Mouse (Mus musculus) right cerebral cortex, postnatal 10 days (tissue): Measurements from ENCODE around the gene Fam161a.
A peak's percentile ranks its signal among the peaks of the same experiment; 100 is the strongest.

Source experiments
- DNase-seq, 2 experiments: peaks; one replicate each; pipeline ENCODE4 v3.0.0; 2021; ENCODE audit warnings: low spot score in 2 of 2

Gene Fam161a

DNA sequence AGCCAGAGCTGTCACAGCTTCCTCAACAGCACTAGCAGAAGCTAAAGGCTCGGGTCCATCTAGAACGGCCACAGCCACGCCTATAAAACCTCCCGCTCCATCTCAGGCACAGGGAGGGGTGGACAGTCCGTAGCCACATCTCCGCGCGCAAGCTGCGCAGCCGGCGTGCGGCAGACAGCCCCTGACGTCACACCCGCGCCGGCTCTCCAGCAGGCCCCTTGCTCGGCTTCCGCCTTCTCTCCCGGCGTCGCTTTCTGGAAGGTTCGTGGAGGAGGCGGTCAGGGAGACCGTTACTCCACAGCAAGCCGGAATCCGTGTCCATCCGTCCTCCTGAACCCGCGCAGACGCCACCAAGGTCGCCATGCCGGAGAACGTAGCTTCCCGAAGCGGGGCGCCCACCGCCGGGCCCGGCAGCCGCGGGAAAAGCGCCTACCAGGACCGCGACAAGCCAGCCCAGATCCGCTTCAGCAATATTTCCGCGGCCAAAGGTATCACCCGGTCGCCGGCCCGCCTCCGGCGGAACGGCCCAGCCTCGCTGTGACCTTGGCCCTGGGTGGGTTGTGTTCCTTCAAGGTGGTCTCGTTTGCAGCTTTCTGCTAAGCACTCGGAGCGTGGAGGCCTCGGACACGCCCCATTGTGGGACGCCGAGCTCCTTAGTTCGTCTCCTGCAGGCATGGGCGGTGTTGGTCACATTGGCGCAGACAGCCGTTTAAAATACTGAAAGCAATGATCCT is 16.8 kb upstream of the Fam161a start, which contains the start of gene Cct4:
Cct4 (plus strand) TSS at position 127 of the 734 bp plus-strand sequence.
- DNase-seq: peak; percentile 96

DNA sequence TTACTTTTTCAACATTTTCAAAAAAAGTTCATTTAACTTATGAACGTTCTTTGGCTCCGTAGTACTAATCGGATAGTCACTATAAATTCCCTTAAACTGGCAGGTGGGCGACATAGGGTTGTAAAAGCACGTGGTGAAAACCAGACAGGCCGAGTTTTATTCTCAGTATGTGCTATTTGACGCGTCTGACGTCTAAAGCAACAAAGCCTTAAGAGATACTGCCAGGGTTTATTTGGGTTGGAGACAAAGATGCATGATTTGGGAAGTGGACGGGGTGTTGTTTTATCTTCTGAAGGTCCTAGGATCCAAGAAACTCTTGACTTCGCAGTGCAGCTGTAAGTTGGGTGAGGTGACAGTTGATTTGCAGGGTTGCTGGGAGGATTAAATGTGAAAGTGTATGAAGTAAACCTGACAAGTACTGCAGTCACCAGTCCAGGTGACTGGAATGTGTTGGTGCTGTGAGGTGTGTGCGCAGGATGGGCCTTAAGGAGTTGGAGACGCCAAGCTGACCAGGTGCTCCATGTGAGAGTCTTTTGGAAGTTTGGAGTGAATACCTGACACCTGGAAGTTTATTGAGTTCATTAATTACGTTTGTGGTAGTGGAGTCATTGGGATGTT is 16.0 kb upstream of the Fam161a start:
- no peak for DNase-seq

DNA sequence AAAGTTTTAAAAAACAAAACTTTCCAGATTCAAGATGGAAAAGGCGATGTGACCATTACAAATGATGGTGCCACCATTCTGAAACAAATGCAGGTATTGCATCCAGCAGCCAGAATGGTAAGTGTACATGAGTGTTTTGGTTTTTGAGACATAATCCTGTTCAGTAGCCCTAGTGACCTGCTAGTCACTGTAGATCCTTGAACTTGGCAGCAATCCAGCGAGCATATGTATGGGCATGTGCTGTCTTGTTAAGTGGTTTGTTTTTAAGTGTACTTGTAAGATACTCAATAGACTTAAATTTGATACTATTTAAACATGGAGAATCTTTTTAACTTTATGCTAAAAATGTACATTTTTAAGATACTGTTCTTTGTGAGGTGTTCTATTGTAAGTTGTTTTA is 13.1 kb upstream of the Fam161a start:
- no peak for DNase-seq

DNA sequence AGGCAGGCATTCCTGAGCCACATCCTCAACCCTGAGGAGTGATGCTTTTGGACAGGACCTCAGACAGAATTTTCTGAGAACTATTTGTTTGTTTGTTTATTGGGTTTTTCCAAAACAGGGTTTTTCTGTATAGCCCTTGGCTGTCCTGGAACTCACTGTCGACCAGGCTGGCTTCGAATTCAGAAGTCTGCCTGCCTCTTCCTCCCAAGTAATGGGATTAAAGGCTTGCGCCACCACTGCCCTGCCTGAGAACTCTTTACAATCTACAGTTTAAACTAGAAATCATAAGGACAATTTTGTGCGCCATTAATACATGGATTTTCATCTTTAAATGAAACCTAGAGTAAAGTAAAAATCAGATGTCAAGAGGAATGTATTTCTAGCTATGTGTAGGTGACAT is 11.9 kb upstream of the Fam161a start:
- no peak for DNase-seq

DNA sequence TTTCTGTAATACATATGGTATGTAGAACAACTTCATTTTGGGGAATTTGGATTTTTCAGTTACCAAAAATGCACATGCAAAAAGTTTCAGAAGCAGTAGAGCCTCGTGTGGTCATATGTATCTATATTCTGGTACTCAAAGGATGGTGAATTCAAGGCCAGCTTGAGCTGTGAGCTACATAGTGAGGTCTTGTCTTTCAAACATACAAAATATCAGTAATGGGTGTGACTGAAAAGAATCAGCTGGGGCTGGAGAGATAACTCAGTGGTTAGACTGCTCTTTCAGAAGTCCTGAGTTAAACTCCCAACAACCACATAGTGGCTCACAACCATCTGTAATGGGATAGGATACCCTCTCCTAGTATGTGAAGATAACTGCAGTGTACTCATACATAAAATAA is 9.0 kb upstream of the Fam161a start:
- DNase-seq: no peak

DNA sequence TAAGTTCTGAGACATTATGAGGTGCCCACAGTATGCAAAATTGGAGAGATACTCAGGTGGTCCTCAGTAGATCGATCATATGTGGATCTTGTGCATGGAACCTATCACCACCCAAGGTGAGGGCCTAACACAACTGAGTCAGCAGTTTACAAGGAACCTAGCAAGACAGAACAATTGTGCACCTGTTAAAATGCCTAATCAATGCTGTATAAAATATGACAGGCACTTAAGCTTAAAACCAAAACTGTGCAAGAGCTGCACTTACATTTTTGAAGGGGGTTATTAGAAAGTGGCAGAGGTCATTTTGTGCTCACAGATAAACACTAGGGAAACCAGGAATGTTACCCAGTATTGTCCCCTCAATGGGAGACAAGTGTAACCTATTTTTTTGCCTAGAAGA is 2.1 kb upstream of the Fam161a start:
- no peak for DNase-seq

DNA sequence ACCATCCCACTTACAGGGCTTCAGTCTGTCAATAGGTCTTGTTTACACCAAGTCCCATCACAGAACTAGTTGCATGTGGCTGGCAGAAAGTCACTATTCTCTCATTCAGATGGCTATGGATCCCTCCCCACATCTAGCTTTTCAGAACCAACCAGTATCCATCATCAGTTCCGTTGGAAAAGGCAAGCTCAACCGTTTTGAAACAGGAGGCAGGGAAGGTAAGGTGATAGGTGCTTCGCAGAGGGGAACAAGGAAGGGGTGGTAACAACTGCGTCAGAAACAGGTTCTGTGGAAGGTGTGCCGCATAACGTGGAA is 208 bp upstream of the Fam161a start:
- no peak for DNase-seq

DNA sequence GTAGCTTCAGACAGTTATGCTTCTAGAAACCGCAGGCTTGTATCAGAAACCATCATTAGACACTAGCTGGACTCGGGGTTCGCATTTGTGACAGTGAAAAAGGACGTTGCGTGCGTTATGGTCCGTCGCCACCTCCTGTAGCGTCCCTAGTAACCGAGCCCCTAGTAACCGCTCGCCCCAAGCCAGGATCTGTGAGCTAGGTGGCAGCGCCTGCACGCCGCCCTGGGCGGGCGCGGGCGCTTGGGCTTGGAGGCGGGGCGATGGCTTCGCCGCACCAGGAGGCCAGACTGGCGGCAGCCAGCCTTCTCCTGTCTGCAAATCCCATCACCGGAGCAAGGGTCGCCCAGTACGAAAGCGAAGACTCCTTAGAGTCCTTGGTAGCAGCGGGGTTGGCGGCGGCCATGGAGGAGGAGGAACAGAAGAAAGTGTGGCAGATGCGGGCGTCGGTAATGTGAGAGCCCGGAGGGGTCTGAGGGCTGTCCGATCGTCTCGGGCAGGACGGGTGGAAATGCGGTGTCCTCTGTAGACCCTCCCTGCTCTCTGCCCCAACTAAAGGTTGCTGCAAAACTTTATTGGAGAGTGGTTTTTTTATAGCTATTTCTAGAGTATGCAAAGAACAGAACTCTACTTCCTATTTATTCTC is 971 bp downstream of the Fam161a start:
- DNase-seq: peak; percentile 89

DNA sequence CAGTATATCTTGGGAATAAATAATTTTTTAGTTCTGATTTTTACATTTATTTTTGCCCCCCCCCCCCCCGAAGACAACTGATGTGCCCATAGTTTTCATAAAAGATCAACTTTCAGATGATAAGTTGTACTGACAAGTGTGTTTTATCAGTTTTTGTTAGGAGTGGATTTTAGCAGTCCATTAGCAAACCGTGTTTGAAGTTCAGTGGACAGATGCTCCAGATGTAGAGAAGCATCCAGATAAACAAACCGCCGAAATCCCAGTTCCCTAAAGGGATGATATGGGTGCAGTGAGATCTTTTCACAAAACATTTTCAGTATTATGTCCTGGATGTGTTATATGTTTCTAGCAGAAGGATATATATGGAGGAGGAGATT is 1.5 kb downstream of the Fam161a start:
- no peak for DNase-seq

DNA sequence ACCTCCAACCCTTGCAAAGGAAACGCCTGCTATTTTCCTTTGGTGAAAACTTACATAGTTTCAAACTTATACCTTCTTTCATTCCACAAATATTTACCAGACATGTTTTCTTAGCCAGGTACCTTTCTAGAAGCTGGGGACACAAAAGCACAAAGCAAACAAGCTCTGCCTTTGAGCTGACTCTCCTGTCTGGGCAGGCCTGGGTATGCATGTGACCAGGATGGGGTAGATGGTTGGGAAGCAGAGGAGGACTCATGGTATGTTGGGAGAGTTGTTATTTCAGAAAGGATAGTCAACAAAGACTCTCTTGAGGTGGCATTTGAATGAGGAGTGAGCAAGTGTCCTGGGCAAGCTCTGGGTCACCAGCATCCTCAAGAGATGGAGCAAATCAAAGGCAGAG is 5.8 kb downstream of the Fam161a start:
- no peak for DNase-seq

DNA sequence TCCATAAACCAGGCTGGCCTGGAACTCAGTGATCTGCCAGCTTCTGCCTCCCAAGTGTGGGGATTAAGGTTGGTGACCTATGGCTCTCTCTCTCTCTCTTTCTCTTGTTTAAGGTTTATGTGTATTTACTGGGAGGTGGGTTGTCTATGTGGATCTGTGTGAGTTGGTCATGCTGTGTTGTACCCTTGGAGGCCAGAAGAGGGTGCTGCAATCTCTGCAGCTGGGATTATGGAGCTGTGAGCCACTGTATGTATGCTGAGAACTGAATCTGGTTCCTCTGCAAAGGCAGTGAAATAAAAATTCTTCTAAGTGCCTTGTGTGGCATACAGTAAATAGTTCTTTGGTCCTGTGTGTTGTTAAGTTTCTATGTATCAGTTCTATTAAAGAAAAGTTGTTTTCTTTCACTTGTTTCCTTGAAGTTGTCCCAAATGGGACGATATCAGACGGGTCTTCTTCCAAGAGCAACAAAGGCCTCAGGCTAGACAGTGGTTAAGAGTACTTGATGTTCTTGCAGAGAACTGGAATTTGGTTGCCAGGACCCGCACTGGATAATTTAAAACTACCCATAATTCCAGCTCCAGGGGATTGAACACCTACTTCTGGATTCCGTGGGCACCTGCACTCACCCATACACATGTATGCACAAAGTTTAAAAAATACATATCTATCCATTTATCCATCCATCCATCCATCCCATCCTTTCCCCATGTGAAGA is 6.4 kb downstream of the Fam161a start:
- no peak for DNase-seq

DNA sequence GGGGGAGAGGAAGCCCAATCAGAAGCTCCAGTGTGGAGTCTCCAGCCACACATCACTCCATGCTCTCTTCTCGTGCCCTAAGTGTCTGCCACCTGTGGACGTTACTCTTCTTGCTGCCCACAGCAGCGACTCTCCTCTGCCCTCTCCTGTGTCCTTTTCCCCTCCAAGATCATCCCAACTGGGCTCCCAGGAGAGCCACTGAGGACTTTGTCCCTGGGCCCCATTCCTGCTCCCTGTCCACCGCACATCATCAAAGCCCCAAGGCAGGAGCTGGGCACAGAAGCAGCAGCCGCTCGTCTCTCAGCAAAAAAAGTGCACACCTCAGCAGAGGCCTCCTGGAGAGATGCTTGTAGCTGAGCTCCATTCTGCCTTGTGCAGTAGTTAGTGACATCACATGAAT is 7.7 kb downstream of the Fam161a start:
- DNase-seq: no peak

DNA sequence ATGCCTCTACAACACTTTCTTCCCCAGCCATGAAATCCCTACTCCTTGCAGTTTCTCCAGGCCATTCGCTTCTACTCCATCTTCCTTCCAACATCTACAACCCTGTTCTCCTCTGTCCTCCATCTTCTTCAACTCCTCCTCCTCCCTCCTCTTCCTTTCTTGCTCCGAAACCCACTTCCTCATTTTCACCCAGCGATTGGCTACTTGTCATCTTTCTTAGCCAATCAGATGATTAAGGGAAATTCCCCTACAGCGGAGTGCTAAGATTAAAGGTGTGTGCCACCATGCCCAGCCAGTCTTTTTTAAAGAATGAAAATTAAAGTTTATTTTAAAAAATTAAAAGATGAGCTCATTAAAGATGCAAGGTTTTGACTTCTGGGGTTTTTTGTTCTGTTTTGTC is 10.6 kb downstream of the Fam161a start:
- no peak for DNase-seq

DNA sequence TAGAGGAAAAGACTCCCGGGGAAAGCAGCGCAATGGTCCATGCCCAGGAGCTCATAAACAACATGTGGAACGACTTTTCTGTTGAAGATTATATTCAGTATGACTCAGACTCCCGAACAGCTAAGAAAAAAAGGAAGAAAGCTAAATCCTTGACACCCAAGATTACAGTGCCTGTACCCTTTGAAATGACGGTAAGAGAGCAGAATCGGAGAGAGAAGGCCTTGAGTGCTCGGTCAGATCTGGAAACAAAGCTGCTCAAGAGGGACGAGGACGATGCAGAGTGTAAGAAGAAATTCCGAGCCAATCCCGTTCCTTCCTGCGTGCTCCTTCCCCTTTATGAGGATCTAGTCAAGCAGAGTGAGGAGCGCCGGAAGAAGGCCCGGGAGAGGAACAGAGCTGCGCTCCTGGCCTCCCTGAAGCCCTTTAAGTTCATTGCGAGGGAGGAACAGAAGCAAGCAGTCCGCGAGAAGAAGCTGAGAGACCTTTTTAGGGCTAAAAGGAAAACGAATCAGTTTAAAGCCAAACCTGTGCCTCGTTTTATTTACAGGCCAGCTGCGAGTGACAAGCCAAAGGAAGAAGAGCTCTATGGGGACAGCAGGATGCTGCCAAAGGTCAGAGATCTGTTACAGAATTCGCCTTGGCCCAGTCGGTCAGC is 12.9 kb downstream of the Fam161a start:
- no peak for DNase-seq

DNA sequence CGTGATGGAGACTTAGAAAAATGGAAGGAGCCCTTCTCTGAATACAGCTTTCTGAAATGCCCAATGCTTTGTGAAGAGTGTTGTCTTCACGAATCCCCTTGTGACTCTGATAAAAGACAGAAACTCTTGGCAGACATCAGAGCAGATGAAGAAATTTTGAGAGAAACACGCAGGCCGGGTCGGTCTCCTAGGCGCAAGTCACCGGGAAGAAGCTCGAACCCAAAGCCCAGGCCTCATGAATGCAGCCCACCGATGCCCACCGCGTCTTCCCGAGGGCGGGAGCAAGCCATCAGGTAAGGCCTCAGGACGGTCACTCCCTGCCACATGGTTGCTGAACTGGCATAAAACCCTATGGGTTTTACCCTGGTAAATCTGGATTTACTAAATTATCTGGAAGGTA is 13.5 kb downstream of the Fam161a start:
- no peak for DNase-seq

DNA sequence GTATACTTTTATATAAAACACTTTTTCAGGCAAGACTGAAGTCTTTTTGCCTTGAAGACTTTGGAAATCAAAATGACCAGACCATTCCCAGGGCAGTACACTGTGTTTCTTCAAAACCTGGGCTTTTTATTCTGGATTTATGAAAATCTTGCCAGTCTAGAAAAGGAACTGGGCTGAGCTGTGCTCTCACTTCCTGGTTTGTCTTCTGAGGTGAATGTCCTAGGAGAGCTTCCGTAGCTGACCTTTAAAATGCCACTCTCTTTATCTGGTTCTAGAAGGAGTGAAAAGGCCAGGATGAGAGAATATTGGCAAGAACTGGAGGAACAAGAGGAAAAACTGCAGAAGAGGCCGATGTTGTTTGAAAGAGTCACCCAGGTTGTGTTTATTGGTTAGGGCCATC is 15.8 kb downstream of the Fam161a start:
- no peak for DNase-seq

DNA sequence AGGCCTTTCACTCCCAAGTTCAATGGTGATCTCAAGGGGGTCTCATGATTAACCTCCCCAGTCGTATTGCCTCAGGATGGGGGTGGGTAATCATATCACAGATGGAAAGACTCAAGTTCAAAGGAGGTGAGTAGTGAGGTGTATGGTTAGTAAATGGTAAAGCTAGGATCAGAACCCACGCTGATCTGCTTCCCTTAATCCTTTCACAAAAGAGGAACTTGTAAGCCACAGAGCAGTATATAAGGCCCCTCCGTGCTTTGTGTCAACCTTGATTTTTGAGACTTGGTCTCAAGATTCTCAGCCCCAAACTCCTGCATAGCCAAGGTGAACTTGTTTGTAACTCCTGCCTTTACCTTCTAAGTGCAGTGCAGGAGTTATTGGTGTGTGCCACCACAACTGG is 16.8 kb downstream of the Fam161a start:
- DNase-seq: no peak

DNA sequence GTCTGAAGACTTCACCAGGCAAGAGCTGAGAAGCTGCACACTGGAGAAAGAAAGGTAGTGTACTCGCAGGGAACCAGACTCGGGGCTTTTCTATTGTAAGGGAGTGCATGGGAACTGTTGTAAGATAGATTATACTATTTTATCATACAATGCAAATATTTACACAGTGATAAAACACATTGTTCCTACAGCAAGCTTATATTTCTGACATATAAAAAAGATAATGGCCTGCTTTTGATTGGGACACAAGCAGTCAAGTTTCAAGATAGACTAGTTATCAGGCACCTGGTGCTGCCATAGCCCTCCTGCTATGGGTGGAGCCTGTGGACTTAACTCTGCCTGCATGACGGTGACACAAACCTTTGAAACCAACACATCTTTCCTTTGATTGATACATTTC is 21.6 kb downstream of the Fam161a start:
- no peak for DNase-seq

DNA sequence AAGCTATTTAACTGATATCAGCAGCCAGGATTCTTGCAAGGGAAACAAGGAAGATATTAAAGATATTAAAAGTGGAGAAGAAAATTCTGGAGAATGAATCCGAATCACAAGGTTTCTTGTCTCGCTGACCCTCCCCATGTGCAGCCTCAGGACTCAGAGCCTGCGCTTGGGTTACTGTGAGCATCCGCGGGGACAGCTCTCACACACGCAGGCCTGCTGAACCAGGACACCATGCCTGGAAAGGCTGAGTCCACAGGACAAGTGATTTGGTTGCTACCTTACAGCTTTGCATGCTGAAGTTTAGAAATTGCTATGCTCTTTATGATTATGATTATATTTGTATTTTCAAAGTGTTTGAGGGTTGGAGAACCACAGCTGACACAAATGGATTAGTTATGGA is 22.1 kb downstream of the Fam161a start:
- DNase-seq: no peak

DNA sequence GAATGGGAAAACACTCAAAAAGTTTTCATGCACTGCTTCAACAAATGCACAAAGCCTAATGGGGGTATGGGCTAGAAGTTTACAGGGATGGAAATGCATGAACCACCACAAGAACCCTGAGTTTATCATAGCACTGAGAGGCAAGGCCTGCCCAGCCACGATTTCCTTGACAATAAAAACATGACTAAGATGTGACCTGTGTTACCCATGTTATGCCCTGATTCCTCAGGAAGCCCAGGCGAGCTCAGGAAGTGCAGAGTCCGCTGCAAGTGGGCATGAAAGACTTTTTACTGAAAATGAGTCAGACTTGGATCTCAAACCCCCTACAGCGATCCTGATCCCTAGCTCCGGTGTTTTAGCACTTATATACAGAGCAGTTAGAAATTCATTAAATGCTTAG is 39.9 kb downstream of the Fam161a start:
- DNase-seq: no peak

DNA sequence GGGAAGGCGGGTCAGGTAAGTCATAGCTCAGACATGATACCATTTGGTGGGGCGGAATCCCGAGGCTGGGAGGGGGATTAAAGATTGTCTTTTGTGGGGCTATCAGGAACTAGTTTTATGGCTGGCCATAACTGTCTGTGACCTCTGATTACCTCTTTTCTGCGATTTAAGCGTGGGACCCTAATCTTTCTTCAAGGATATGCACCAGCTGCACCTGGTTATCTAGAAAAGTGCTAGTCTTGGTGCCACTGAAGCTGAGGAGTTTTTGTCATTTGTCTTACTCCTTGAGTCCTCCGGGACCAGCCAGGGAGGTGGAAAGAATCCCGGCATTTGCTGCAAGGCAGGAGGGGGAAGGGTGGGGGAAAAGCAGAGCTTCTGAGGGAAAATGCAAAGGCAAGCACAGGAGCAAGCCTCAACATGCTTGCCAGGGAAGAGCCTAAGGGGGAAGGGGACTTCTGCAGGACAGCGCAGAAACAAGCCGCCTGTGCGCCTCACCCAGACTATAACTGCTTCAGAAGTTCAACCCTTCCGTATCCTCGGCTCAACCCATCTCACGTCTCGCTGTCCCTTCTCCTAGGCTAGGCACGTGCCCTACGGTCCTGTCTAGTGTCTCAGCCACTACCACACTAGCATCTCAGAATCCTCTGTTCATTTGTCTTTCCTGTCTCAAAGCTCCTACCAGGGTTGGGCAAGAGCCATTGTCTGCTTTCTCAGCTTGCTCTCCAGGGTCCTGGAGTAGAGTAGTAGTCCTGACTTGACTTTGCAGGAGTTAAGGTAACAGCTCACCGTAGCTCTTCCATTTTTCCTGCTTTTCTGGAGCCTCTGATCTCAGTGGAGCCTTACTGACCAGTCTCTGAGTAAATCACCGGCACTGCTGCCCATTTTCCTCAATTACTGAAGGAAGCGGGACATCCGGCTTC is 40.6 kb downstream of the Fam161a start:
- DNase-seq: no peak
